Mouse (Mus musculus): ENCODE results near the gene Zzef1.

DNA sequence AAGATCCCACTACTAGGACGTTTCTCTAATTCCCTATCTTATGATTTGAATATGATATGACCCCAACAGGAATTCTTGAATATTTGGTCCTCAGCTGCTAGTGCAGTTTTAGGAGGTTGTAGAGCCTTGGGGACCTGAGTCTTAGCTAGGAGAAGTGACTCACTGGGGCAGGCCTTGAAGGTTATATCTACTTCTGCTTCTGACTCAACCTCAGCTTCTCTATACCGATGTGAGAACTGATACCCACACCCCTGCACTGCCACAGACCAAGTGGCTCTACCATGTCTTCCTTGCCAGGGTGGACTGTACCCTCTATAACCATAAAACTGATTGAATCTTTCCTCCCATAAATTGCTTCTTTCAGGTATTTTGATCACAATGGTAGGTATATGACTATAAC is 13.9 kb upstream of the Zzef1 start:
- TF ChIP-seq CTCF (IDR thresholded peaks at IDR 0.05; ENCODE audit: extremely low read depth, insufficient read length, insufficient replicate concordance, low read depth, low read length) (no peak), POLR2A (IDR thresholded peaks at IDR 0.05; ENCODE audit: low read depth, low read length) (no peak)

All from small intestine, adult 2 months (tissue).